Mouse (Mus musculus) heart, embryonic 11.5 days (tissue): ENCODE results near the gene Eln. TPM values are rescaled to one million over a fixed set of nuclear protein-coding genes. Genes with fewer than 3 reads are reported as not detected.

Experiments used
- ATAC-seq: fragments of 200-750 bp; cut with Nextera tagmentation; replicated peaks from 2 replicates; pipeline ENCODE4 v1.8.0; 2017; ENCODE audit warnings: moderate library complexity; ENCODE audit not compliant: insufficient number of reproducible peaks, low FRiP score, low TSS enrichment
- H3K27ac ChIP-seq: fragments of 300-500 bp; sonication (generic); 2 replicates; pipeline ENCODE4 v1.5.1; 2014; ENCODE audit warnings: mild to moderate bottlenecking, low read depth, low read length
- H3K27me3 ChIP-seq: fragments of 300-500 bp; sonication (generic); 2 replicates; pipeline ENCODE4 v1.6.1; 2014; ENCODE audit warnings: mild to moderate bottlenecking, low read length, mixed read lengths; ENCODE audit not compliant: control insufficient read depth, insufficient read depth
- H3K36me3 ChIP-seq: fragments of 300-500 bp; sonication (generic); 2 replicates; pipeline ENCODE4 v1.6.1; 2014; ENCODE audit warnings: mild to moderate bottlenecking, low read length, moderate library complexity, mixed read lengths; ENCODE audit not compliant: control insufficient read depth, insufficient read depth
- H3K4me1 ChIP-seq: fragments of 300-500 bp; sonication (generic); 2 replicates; pipeline ENCODE4 v1.6.1; 2014; ENCODE audit warnings: low read length; ENCODE audit not compliant: control insufficient read depth, insufficient read depth
- H3K4me2 ChIP-seq: fragments of 300-500 bp; sonication (generic); 2 replicates; pipeline ENCODE4 v1.6.1; 2014; ENCODE audit warnings: mild to moderate bottlenecking, moderate library complexity
- H3K4me3 ChIP-seq: fragments of 300-500 bp; sonication (generic); 2 replicates; pipeline ENCODE4 v1.5.1; 2014; ENCODE audit warnings: low read depth, low read length
- H3K9ac ChIP-seq: fragments of 300-500 bp; sonication (generic); 2 replicates; pipeline ENCODE4 v1.6.1; 2014; ENCODE audit warnings: mild to moderate bottlenecking, low read depth, low read length, moderate library complexity
- H3K9me3 ChIP-seq: fragments of 300-500 bp; sonication (generic); replicated peaks from 2 replicates; pipeline ENCODE4 v1.6.1; 2016; ENCODE audit warnings: low read length; ENCODE audit not compliant: control insufficient read depth
- WGBS: fragments of 180-500 bp; shearing (Covaris S2); extraction: QIAGEN DNeasy Blood & Tissue Kit; methylation state at CpG from one replicate; pipeline ENCODE4 v1.1.7; 2014; ENCODE audit not compliant: insufficient replicate concordance; 5-methylcytosine and 5-hydroxymethylcytosine counted together
- polyA plus RNA-seq: library from polyadenylated mRNA; unstranded; fragments of >200 nt; fragmentation: Nextera tagmentation; extraction: Ambion mirVana; gene quantifications from 2 replicates; pipeline ENCODE4 v1.2.1, GENCODE M21; 2014

Gene Eln
- polyA plus RNA-seq, 1 experiment from 2014 or later, result 24.3 TPM

DNA sequence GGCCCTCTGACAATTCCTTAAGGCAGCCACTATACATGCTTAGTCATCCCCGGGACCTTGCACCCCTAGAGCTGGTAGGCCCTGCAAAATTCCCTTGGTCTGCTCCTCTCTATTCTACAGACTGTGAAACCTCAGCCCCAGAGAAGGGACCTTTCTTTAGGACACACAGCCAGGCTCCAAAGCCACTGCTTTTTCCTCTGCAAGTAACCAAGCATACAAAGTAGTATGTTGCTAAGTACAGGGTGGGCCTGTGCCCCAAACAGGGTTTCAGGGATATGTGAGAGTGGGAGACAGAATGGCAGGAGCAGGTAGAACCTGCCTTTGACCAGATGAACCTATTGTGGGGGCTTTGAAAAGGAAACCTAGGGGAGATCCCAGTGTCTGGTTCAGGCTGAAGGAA is 59.9 kb downstream of the Eln start:
- Histone ChIP-seq H3K4me2 (peak overlapping the region; percentile 98), H3K9me3 (no peaks in the 10 kb centered on the region), H3K27me3 (no peaks in the 10 kb centered on the region), H3K4me3 (no peak overlapping the region), H3K36me3 (no peaks in the 10 kb centered on the region), H3K27ac (no peak overlapping the region), H3K9ac (no peak overlapping the region), H3K4me1 (0 out of 2 replicates have a peak, but pooled peaks cover 2% of the 10 kb centered on the region)
- ATAC-seq, result no peak
- WGBS, result 83% methylated on average over 1 of the region's 1 CpGs

DNA sequence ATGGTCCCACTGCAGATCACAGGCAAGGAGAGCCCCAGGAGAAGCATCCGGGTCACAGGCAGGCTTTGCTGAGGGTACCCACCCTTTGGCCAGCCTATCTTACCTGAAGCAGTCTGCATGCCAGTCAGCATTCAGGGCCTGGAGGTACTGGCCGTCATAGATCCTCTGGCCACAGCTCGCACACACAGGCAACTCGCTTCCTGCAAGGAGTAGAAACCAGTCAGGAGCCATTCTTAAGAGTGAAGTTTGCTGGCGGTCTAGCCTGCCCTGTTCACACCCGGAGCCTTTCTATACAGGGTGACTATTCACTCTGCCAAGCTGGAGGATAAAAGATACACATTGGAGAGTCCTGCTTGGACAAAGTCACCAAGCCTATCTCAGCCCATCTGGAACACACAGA is 60.6 kb downstream of the Eln start:
- Histone ChIP-seq H3K9ac (no peak overlapping the region), H3K4me1 (0 out of 2 replicates have a peak, but pooled peaks cover 2% of the 10 kb centered on the region), H3K27me3 (no peaks in the 10 kb centered on the region), H3K4me3 (no peak overlapping the region), H3K27ac (no peak overlapping the region), H3K36me3 (no peaks in the 10 kb centered on the region), H3K9me3 (no peaks in the 10 kb centered on the region), H3K4me2 (no peak overlapping the region)
- ATAC-seq, result no peak
- 88% methylated on average over 6 of the region's 6 CpGs for whole genome bisulfite sequencing

DNA sequence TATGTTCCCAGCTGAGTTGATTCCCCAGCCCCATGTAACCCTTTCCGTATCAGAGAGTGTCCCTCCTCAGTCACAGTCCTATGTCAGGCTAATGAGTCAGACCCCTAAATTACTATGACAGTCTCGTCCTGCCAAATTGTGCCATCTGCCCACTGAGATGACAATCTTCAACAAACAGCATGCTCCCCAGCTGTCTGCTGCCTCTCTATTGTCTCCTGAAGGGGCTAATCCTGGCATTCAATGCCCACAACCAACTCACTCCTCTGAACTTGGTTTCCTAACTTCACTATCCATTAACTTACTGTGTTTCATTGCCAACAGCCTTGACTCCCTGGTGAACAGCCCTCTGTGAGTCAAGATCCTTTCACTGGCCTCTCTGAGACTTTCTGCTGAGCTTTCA is 62.7 kb downstream of the Eln start:
- Histone ChIP-seq H3K36me3 (no peaks in the 10 kb centered on the region), H3K9me3 (no peaks in the 10 kb centered on the region), H3K4me2 (no peak overlapping the region), H3K9ac (no peak overlapping the region), H3K4me1 (peaks cover 20% of the 10 kb centered on the region), H3K27me3 (no peaks in the 10 kb centered on the region), H3K4me3 (no peak overlapping the region), H3K27ac (no peak overlapping the region)
- ATAC-seq, result no peak
- WGBS, result 74% methylated on average over 2 of the region's 2 CpGs

DNA sequence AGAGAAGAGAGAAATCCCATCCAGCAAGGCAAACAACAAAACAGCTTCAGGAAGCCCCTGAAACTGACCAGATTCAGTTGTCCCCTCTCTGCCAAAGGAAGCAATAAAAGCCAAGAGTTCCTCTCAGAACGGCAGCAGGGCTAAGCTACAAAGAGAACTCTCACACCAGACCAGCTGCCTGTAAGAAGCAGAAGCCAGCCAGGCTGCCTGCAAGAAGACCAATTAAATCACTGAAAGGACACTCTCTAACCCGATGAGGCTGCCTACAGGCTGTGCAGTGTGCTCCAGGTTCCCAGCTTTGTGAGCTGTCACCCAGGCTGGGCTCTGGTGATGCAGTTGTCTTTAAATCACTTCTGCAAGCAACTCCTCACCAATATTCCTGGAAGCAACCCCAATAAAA is 63.3 kb downstream of the Eln start:
- 72% methylated on average over 2 of the region's 2 CpGs for WGBS

DNA sequence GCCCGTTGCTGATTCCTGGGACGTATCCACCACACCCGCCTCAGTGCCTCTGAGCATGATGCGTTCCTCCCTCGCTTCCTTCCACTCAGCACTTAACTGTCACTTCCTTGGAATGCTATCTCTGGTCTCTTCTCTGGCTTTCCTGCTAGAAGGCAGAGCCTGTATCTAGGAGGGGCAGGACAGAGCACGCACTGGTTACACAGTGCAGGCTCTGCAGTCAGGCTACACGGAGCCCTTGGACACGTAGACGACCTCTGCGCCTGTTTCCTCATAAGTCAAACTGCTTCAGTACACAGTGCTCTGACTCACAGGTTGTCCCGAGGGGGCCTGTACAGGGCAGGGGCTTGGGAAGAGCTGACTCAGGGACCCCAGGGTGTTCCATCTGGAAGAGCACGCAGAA is 66.9 kb downstream of the Eln start:
- ATAC-seq, result 0 out of 2 replicates have a peak, but pooled peaks have one; percentile 12
- 22% methylated on average over 12 of the region's 12 CpGs for WGBS
- H3K4me1 ChIP-seq, result peaks cover 42% of the 10 kb centered on the region

More for the DNA sequence above, 63.3 kb downstream of the Eln start:
- H3K4me1 ChIP-seq, result peaks cover 19% of the 10 kb centered on the region
- H3K4me3 ChIP-seq, result no peak overlapping the region
- no peak overlapping the region for H3K4me2 ChIP-seq
- no peak overlapping the region for H3K9ac ChIP-seq
- ATAC-seq, result no peak
- H3K9me3 ChIP-seq, result no peaks in the 10 kb centered on the region
- H3K27me3 ChIP-seq, result no peaks in the 10 kb centered on the region
- H3K27ac ChIP-seq, result no peak overlapping the region
- H3K36me3 ChIP-seq, result no peaks in the 10 kb centered on the region

DNA sequence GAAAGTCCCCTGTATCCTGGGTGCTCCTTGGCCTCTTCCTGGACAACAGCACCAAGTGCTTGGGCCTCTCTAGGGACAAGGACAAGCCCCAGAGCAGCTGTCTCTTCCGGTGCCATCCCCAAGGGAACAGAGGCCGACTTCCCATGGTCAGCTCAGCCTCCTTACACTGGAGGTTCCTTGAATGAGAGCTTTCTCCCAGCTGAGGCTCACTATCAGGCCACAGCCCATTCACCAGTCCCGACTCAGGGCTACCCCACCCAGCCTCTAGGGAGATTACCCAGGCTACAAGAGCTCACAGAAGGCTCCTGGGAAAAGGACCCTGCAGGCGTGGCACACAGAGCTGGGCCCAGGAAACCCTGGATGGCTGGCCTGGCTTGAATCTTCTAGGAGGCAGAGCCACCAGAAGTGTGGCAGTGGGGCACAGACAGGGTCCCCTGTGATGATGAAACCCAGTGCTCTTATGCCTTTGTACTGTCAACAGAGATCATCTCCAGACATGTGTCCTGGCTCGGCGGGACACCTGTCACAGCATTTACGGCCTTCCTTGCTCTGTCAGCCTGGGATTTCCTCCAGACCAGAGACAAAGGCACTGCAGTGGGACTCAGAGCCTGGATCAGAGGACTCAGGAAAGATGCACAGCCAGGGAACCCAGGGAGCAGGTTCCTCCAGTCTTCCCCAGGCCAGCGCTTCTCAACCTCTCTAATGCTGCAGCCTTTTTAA is 68.1 kb downstream of the Eln start:
- Histone ChIP-seq H3K4me3 (no peak overlapping the region), H3K9me3 (no peaks in the 10 kb centered on the region), H3K4me1 (peaks cover 45% of the 10 kb centered on the region), H3K4me2 (no peak overlapping the region), H3K27ac (no peak overlapping the region), H3K9ac (peak overlapping the region; percentile 11; the same call in 1 of the 2 replicates), H3K36me3 (no peaks in the 10 kb centered on the region), H3K27me3 (no peaks in the 10 kb centered on the region)
- WGBS, result 34% methylated on average over 8 of the region's 8 CpGs
- no peak for ATAC-seq

More for the DNA sequence above, 66.9 kb downstream of the Eln start:
- Histone ChIP-seq H3K4me3 (no peak overlapping the region), H3K36me3 (no peaks in the 10 kb centered on the region), H3K9ac (peak overlapping the region; percentile 58), H3K4me2 (peak overlapping the region; percentile 31), H3K27me3 (no peaks in the 10 kb centered on the region), H3K27ac (peak overlapping the region; percentile 73), H3K9me3 (no peaks in the 10 kb centered on the region)

DNA sequence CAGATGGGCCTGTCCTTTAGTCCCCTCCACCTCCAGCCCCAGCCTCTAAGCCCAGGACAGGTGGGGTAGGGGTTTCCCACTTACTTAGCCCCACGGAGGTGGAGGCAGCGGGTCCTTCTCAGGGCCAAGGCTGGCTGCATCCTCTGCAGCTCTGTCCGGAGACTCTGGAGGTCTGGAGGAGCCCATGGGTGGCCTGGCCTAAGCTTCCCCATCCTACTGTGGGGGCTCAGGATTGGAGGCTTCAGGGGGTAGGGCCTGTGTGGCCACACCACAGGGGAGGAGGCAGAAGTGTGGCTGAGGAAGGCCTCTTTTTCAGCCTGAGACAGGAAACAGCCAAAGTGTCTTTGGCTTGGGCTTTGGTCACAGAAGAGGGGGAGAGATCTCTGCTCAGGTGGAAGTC is 69.1 kb downstream of the Eln start:
- 70% methylated on average over 3 of the region's 3 CpGs for WGBS
- Histone ChIP-seq H3K9me3 (no peaks in the 10 kb centered on the region), H3K9ac (peak overlapping the region; percentile 10; the same call in 1 of the 2 replicates), H3K4me3 (no peak overlapping the region), H3K27me3 (no peaks in the 10 kb centered on the region), H3K4me2 (peak overlapping the region; percentile 19), H3K36me3 (no peaks in the 10 kb centered on the region), H3K4me1 (peaks cover 45% of the 10 kb centered on the region), H3K27ac (0 out of 2 replicates have a peak overlapping the region, but pooled peaks have one; percentile 6)
- no peak for ATAC-seq

DNA sequence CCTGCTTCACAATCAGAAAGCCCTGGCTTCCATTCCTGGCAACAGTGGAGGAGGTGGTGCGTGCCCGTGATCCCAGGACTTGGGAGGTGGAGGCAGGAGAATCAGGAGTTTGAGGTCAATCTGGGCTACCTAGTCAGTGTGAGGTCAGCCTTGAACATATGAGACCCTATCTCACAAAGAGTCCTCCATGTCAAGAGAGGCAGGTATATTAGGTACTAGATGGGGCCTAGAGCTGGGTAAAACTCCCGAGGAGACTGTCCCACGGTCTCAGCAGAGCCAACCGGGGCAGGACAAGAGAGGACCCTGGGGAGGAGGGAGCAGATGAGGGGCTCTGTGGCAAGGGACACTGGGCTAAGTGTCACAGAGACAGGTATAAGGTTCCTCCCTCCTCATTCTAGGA is 69.6 kb downstream of the Eln start:
- ATAC-seq, result no peak

More for the DNA sequence above, 69.6 kb downstream of the Eln start:
- no peak overlapping the region for H3K27ac ChIP-seq
- no peak overlapping the region; the same call in 1 of the 2 replicates for H3K4me2 ChIP-seq
- H3K36me3 ChIP-seq, result no peaks in the 10 kb centered on the region
- WGBS, result 84% methylated on average over 5 of the region's 5 CpGs
- H3K9me3 ChIP-seq, result no peaks in the 10 kb centered on the region
- no peak overlapping the region for H3K9ac ChIP-seq
- peaks cover 45% of the 10 kb centered on the region for H3K4me1 ChIP-seq
- H3K27me3 ChIP-seq, result no peaks in the 10 kb centered on the region
- H3K4me3 ChIP-seq, result no peak overlapping the region
